Mouse (Mus musculus): Measurements from ENCODE around the gene Hspa12a.

Hspa12a gene

DNA sequence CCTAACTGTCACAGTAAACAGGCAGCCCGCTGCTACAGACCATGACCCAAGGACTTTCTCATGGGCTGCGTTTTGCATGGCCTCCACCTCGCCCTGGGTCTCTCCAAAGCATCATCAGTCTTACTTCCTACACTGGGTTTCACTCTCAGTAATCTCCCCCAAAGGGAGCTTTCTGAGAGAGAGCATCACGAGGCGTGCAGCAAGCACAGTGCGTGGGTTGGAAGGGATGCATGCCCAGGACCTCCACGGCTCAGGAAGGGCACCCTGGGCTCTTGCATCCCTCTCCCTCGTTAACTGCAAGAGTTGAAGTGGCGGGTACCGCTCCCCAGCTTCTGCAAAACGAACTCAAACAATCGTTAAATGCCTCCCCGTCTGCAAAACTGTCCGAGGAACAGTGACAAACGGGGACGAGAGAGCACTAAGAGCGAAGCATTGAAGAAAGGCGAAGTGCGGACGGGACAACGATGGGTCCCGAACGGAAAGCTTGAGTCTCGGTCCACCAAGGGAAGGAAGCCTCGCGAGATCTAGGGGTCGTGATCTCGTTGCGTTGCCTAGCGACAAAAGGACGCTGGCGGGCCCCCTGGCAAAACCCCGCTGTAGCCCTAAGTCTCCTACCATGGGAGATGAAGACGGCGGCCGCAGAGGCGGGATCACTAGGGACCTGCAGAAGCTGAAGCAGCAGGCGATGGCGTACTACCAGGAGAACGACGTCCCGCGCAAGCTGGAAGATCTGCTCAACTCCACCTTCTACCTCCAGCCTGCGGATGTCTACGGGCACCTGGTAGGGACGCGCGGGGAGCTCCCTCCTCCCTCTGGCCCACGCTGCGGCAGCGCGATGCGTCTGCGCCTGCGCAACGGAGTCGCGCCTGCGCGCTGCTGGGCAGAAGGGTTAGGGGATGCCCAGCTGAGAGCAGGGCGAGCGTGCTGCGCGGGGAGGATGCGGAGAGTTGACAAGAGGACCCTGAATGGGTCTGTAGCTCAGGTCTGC is at the start of gene Hspa12a, which contains the start of gene Eno4:
Gene Hspa12a (minus strand): TSS at position 814 of the 988 bp plus-strand sequence.
Gene Eno4 (plus strand): TSS at position 585 of the 988 bp plus-strand sequence.
- DNase-seq (ENCODE audit: low read depth, low spot score): peak; percentile 16

DNA sequence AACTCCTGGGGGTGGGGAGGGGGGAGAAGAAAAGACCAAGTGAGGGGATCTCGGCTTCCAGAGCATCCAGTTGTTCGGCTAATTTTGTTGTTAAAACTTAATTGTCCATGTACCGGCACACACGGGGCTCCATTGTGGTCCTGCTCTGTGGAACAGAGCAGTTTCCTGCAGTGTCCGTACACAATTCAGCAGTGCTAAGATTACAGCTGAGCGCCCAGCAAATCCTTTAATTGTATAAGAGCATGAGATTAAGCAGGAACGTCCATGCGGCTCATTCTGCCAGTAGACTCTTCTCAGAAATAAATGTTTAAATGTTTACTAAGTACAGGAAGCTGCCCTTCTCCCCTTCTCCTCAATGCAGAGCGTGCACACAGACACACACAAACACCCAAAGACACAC is 38.1 kb upstream of the Hspa12a start:
- no peak for DNase-seq (ENCODE audit: low read depth, low spot score)

DNA sequence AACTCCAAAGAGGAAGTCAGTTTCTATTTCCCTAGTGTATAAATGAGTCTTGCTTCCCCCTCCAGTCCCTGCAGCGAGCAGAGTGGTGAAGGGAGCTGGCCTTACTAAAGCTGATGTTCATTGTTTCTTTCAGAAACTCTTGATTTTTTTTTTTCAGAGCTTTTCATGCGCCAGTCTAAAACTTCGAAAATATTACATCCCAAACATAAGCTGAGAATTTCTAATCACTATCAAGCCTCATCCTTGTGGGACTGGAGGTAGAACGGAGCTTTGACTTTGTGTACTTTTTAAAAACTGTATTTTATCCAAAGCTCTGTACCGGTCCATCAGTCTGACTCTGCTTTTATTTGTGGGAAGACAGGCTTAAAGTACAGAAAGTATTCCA is 36.6 kb upstream of the Hspa12a start:
- DNase-seq (ENCODE audit: low read depth, low spot score): no peak

DNA sequence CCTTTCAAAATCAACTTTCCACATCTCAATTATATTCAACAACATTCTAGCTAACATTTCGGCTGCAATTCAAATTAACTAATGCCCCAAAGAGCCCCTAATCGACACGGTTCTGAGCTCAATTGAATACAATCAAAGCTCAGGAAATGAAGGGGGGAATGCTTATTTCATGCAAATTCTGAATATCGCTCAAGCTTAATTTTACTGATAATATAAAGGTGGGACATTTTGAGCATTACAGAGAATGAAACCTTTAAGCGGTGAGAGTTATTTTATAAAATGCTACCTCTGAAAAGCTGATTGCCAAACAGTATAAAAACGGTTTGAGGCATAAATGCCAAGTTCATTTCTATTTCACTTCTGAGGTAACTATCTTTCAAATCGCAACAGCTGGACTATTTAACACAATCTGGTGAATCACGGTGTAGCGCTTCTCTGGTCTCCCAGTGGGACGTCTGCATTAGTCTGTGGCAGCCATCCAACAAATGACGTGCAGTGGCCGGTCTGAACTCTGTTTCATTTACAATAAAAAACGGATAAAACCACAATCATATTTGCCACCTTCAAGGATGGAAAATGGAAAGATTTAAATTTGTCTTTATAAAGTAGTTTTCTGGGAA is 36.1 kb upstream of the Hspa12a start:
- DNase-seq (ENCODE audit: low read depth, low spot score): no peak

DNA sequence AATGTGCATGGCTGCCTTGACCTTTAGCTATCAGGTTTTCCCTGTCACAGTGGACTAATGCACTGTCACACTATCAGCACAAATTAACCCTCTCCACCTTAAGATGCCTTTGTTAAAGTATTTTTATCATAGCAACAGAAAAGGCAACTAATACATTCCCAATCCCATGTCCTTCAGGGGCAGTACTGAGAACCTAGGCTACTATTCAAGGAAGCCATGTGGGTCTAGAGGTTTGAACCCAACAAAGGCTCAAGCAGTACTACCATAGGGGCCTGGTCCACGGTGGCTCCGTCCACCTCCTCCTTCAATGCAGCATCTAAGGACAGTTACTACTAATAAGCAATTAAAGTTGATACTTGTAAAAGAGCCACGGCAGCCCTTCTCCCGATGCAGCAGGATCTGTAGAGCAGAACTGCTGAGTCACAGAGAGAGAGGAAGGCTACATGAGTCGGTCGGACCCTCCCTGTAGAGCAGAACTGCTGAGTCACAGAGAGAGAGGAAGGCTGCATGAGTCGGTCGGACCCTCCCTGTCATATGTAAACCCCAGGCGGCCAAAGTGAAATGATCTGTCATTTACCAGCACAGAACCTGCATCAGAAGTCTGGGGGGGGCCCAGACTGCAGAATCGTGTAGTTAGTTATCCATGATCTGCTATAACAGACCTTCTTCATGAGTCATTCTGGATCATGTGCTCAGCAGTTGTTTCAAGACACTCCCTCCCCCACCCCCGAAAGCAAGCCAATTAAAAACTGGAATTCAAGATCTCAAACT is 35.1 kb upstream of the Hspa12a start:
- peak; percentile 73 for DNase-seq (ENCODE audit: low read depth, low spot score)

DNA sequence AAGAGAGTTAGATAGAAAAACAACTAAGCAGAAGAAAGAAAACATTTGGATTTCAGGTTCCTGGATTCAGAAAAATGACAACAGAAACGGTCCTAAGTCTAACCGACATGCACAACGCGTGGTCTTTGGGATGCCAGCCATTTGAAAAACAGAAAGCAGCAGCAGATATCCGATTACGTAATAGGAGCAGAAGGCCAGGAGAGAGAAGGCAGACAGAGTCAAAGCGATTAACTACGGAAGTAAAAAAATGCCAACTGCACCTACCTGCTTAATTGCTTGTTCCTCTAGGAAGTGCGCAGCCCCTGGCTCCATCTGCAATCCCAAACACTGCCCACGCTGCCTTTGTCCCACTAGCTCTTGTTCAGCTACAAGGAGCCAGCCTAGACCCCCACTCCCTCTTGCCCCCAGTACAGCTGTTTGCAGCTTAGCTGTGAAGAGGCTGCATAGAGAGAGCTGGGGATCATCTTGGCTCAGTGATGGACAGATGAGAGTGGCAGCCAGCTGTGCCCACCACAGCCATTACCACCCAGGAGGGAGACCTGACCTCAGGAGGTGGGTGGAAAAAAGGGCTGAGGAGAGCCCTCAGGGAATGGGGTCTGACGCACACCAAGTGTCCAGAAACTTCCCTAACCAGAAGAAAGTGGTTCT is 31.9 kb upstream of the Hspa12a start:
- DNase-seq (ENCODE audit: low read depth, low spot score): no peak

DNA sequence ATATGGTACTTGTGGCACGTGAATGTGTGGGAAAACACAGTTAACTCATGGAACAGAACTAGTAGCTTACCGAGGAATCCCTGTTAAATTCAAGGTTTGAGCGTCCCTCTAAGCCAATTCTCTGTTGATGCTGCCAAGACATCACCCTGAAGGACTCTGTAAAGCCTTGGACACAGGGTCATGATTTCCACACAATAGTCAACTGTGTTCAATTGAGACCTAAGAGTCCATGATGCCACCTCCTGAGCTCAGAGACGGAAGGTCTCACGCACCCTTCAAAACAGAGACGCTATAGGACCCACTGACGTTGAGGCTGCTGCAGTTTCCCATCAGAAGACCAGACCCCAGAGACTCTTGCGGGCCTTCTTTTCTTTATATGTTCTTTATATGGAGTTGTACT is 30.7 kb upstream of the Hspa12a start:
- no peak for DNase-seq (ENCODE audit: low read depth, low spot score)

DNA sequence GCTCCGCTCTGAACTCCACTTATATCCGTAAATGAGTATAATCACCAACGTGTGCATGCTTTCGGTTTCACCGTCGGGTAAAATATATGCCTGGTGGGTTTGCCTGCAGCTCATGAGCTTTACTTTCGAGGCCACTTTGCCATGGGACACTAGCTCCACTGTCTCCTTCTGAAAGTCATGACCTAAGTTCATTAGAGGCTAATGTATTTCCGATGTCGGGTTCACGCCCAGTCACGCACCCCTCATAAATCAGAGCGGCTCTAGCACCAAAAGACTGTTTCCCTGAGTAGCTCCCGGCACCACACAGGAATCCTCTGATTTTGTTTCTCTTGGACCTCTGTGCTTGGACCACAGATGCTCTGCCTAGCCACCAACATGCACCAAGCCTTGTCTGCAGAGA is 27.4 kb upstream of the Hspa12a start:
- DNase-seq (ENCODE audit: low read depth, low spot score): no peak

DNA sequence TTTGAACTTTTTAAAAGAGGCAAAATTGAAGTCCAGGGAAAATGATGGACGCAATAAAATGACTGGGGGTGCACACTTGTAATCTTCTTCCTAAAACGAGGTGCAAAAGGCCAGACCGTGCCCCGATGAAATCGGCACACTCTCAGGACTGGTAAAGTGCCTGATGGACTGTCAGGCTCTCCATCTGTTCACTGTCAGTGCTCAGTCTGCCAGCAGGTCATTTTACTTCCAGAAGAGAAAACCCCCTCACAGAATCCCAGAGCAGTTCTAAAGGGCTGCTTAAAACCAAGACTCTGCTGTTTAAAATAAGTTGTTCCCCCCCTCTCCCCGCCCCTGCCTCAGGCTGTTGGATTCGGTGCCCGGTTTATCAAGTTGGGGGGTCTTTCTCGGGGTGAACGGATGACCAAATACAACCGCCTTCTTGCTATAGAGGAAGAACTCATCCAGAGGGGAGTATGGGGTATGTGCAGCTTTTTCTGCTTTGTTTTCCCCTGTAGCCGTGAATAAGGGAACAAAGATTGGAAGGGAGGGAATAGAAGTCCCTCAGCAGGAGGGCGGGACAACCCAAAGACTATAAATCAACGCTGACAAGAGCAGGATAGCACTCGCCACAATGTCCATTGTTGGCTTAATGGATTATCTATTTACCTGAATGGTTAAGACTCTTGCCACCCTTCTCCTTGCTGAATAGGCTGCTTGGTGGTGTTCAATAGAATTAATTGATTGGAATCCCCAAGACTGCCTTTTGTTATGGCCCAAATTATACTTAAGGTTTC is 25.5 kb upstream of the Hspa12a start:
- DNase-seq (ENCODE audit: low read depth, low spot score): no peak

DNA sequence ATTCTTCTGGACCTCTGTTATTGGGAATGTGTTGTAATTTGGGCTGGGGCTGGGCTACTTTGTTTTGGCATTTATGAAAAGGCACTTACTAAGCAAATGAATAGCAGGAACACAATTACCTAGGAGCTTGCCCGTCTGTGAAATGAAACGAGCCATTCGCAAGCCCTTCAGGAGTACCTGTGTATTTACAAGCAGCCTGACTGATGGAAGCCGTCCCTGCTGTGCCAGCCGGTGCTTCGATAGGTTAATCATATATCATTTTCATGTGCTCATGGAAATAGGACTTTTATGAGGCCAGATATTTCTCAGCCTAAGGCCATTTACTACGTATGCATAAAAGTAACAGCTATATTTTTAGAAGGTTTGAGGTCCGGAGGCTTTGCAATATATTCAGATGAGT is 19.6 kb upstream of the Hspa12a start:
- DNase-seq (ENCODE audit: low read depth, low spot score): no peak

DNA sequence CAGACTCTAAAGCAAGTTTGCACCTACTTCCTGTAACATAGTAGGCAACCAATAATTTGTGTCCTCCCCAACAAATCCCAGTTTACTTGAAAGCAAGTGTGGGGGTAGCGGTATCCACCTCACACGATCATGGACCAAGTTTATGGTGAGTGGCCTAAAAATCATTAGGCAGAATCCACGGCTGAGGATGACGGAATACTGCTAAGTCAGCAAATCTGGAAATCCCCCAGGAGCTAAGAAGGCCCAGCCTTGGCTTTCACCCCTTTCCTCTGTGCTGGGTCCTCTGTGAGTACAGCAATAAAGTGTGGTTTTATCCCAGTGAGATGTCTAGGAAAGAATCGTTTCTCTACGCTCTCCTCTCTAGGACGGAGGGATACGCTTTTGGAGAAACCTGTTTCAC is 11.3 kb upstream of the Hspa12a start:
- no peak for DNase-seq (ENCODE audit: low read depth, low spot score)

DNA sequence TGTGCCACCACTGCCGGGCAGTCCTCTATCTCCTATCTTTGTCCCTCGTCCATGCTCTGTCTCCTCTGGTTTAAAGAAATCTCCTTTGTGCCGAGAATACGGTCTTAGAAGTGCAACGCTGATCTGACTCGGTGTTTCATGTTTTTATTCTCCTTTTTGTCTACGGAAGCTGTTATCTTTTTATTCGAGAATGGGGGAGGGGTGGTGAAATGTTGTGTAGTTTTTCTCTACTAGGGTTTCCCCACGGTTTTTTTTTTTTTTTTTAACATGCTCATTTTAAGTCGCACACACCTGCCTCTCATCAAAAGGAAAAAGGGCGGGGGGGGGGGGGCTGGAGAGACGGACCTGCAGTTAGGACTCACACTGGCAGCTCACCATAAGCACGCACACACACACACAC is 8.8 kb upstream of the Hspa12a start:
- no peak for DNase-seq (ENCODE audit: low read depth, low spot score)

DNA sequence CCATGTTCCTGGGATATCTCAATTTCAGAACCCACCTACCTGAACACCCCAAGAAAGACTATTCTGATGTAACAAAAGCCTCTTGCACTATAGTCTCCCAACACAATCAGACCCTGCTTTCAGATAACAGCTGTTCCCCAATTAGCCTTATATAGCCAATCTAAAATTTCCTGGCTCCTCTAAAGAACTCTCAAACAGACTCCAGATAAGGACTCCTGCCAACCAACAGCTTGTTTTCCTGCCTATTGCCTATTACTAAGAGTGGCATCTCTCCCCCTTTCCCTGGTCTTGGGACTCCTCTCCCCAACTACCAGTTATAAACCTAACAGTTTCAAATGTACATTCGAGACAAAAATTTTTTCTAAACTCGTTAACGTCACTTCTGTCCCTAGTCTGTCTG is 8.1 kb upstream of the Hspa12a start:
- no peak for DNase-seq (ENCODE audit: low read depth, low spot score)

DNA sequence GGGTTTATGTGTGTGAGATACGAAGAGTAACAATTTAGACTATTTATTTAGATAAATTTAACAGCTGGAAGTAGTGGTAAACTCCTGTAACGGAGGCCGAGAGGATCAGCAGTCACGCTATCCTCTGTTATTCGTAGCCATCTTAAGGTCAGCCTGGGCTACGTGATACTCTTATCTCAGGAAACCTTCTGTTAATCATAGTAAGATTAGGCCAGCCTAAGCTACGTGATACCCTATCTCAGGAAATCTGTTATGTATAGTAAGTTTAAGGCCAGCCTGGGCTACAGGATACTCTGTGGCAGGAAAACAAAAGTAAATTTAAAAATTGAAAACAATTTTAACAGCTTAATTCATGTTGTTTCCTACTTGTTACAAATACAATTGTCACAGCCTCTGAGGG is 2.5 kb upstream of the Hspa12a start:
- no peak for DNase-seq (ENCODE audit: low read depth, low spot score)

DNA sequence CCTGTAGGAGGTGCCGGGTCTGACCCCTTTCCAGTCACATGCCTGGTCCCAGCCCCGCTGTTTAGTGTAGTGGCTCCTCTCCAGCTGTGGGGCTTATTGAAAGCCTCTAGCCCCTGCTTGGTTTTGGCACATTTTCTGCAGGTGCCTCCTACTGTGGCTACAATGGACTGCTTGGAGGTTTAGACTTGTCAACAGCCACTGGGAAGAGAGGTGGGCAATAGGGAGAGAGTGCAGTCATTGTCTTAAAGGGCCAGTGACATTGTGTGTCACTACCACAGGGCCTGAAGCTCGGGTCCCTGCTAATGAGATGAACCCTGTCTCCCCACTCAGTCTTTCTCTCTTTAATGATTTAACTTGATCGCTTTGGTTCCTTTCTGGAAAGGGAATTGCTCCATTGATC is 10.4 kb downstream of the Hspa12a start:
- DNase-seq (ENCODE audit: low read depth, low spot score): no peak

DNA sequence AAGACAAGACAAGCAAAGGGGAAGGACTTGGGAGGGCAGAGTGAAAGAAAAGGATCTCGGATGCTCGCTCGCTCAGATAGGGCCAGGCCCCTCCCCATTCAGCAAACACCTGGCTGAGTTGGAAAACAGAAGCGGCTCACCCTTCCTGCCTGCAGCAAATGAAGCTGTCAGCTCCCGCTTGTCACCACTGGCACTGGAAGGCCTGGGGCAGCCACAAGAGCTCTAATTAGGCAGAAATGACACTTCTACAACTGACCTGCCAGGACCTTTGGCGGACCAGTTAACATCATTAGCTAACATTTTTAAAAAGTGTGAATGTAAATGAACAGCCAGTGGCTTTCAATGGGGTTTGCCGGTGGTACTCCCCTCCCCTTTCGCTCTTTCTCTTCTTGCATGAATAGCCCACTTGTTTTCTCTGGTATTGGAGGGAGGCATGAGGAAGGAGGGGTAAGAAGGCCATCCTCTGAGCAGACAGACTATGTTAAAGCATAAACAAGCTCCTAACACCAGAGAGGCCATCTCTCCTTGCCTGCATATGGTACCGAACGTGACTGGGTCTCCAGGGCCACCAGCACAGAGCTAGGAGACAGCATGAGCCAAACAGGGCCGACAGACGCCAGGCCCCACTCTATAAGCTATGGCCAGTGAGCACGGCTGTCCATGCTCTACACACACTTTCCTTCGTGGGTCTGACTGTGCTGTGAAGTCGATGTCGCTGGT is 12.2 kb downstream of the Hspa12a start:
- no peak for DNase-seq (ENCODE audit: low read depth, low spot score)

DNA sequence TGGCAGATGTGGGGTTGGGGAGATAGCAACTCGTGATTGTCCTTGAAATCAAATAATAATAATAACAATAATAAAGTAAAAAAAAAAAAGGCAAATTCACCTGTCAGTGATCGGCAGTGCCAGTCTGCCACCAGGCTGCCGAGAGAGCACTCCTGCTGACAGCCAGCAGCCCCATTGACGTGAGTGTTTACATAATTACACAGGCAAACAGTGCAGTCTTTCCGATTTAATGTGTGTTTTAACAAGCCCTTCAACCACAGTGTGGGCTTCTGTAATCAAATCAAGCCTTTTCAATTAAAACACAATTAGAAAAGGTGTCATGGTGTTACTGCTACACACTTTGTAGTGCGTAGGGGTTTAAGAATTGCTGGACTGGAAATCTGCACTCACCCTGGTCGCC is 24.3 kb downstream of the Hspa12a start:
- DNase-seq (ENCODE audit: low read depth, low spot score): no peak

DNA sequence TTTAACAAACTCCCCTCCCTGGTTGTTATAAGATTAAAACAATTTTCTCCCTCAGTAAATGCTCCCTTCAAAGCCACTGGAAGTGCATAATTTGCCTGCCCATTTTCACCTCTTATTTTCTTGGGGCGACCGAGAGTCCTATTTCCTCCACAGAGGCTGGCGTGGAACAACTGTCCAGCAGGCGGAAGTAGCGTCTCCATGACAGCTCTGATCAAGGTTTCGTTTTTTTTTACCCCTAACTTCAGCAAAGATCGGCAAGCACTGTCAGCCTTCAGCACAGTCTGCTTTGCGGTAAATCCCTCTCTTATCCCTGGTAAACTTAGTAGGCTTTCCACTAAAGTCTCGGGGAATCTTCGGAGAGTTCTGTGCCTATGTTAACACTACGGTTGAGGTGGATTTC is 24.9 kb downstream of the Hspa12a start:
- DNase-seq (ENCODE audit: low read depth, low spot score): no peak

DNA sequence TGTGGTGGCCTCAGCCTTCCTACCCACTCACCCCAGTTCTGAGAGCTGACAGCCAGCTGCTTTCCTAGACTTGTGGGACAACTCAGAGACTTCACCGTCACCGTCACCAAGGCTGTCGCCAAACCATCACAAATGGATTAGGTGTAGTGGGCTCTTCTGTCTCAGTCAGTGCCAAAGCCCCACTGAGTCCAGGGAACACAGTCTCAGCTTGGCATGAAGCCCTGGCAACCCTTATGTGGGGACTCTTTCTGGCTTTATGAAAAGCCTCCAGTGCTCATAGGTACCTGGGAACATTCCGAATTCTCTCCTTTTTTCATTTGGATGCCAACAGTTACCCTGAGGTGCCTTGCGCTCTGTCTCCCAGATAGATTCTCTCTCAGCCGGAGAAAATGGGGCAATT is 30.2 kb downstream of the Hspa12a start:
- DNase-seq (ENCODE audit: low read depth, low spot score): no peak

DNA sequence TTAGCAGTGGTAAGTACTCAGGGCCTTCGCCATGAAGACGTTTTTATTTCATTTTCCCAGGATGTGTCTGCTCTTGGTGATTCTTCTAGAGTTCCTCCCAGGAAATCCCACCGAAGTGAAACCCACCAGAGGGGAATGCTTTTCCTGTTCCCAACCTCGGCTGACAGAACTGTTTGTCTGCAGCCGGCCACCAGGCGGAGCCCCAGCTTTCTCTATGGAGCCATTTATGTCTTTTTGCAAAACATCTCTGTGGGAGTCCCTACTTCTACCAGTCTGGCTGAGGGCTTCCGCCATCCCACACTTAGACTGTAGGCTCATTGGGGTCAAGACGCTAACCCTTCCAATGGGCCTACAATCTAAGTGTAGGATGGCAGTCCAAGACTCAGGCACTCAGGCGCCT is 32.1 kb downstream of the Hspa12a start:
- DNase-seq (ENCODE audit: low read depth, low spot score): no peak

Measured in c-Kit-negative CD71-positive TER-119-positive erythroid progenitor cells, embryonic 14.5 days (primary cell).